Mouse (Mus musculus): ENCODE data around the gene Ripor2. TPM values are rescaled to one million over a fixed set of nuclear protein-coding genes. Genes with fewer than 3 reads are reported as not detected.

The Ripor2 gene
- total and polyA plus RNA-seq, 3 experiments, result 8.6 to 10.9 (median 9.3) TPM

DNA sequence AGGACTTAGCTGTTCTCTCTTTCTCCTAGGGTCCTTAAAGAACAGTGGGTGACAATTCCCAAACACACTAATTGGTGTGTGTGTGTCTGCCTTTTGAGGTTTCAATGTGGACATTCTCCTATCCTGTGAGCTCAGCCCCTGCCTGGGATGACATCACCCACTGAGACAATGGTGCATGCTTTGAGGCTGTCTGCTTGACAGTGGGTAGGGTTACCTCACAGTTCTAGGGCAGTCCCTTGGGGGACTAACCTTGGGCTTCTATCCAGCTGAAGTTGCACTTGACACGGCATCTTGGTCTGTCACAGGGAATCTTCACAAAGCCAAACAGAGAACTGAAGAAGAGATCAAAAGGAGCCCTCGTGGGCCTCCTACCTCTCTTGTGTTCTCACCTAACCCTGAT lies 86.6 kb downstream of the Ripor2 start:
- in situ Hi-C loops (cut with MboI; ENCODE audit: low pct_ligation_motif_present, low pct_unique_long_range_greater_than_20kb, low sequenced_read_pairs), result no loop called here
- Histone ChIP-seq H3K4me1 (ENCODE audit: control insufficient read depth in 1 of 2, insufficient read depth in 2 of 2) (peaks cover 2 to 27% of the 10 kb centered on the region in 2 experiments; a peak in 3 of 4 replicates), H3K4me3 (replicated peaks in 1 of 3; ENCODE audit: low read depth in 2 of 3, low read length in 2 of 3, poor library complexity in 1 of 3) (no peak overlapping the region), H3K9ac (ENCODE audit: insufficient read depth, low read depth) (no peak overlapping the region), H3K4me2 (ENCODE audit: insufficient read depth, low read depth, poor library complexity, severe bottlenecking) (no peak overlapping the region), H3K27ac (ENCODE audit: insufficient read depth, low read depth) (no peak overlapping the region), H3K36me3 (replicated peaks in 1 of 2; ENCODE audit: control insufficient read depth in 1 of 2, insufficient read depth in 1 of 2, low read length in 1 of 2) (peaks cover 9 to 47% of the 10 kb centered on the region in 2 experiments), H3K9me3 (replicated peaks; ENCODE audit: low read length) (no peaks in the 10 kb centered on the region), H3K79me2 (replicated peaks; ENCODE audit: control insufficient read depth, extremely low read depth, insufficient read depth, poor library complexity, severe bottlenecking) (no peaks in the 10 kb centered on the region), H3K27me3 (replicated peaks) (no peaks in the 10 kb centered on the region)
- dilution Hi-C loops (cut with MboI; ENCODE audit: extremely low pct_ligation_motif_present, extremely low pct_unique_long_range_greater_than_20kb, low sequenced_read_pairs), result no loop called here
- DNase-seq (ENCODE audit: extremely low read depth), result peak; percentile 23
- TF ChIP-seq ZKSCAN1 (IDR thresholded peaks at IDR 0.05; ENCODE audit: borderline replicate concordance, low read depth, low read length) (no peak), JUND (conservative IDR thresholded peaks at IDR 0.05; ENCODE audit: low read depth, low read length) (no peak), MEF2A (IDR thresholded peaks at IDR 0.05; ENCODE audit: borderline replicate concordance, low read depth, low read length) (no peak), SIN3A (IDR thresholded peaks at IDR 0.05; ENCODE audit: low read length) (no peak), ZNF384 (IDR thresholded peaks at IDR 0.05; ENCODE audit: low read depth, low read length) (no peak), USF2 (conservative IDR thresholded peaks at IDR 0.05; ENCODE audit: low read depth, low read length) (no peak), RAD21 (IDR thresholded peaks at IDR 0.05; ENCODE audit: low read depth, low read length) (no peak), BHLHE40 (IDR thresholded peaks at IDR 0.05; ENCODE audit: low read depth, low read length) (no peak), MAX (IDR thresholded peaks at IDR 0.05; ENCODE audit: low read length) (no peak), CHD1 (IDR thresholded peaks at IDR 0.05; ENCODE audit: low read depth, low read length) (no peak), MAZ (IDR thresholded peaks at IDR 0.05; ENCODE audit: low read depth, low read length) (no peak)

DNA sequence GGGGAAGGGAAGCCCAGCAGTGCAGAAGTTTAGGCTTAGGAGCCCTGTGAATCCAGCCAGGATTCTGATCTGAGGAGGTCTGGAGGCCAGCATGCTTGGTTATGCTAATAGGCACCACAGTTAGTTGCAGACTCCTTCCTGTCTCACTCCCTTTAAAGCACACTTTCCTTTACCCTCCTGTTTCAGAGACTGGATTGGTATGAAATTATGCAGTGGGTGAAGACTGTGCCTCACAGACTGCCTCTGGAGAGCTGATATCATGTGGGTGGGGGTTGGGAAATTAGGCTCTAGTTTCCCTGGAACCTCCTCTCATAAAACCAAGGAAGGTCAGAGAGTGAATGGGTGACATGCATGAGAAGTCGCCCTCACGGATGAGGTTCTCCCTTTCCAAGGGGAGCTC lies 88.7 kb downstream of the Ripor2 start:
- H3K4me2 ChIP-seq (ENCODE audit: insufficient read depth, low read depth, poor library complexity, severe bottlenecking), result no peak overlapping the region
- DNase-seq (ENCODE audit: extremely low read depth), result no peak
- no peaks in the 10 kb centered on the region for H3K9me3 ChIP-seq (replicated peaks; ENCODE audit: low read length)
- dilution Hi-C loops (cut with MboI; ENCODE audit: extremely low pct_ligation_motif_present, extremely low pct_unique_long_range_greater_than_20kb, low sequenced_read_pairs), result no loop called here
- TF ChIP-seq ZMIZ1 (IDR thresholded peaks at IDR 0.05; ENCODE audit: low read depth, low read length), result no peak
- TF ChIP-seq ZKSCAN1 (IDR thresholded peaks at IDR 0.05; ENCODE audit: borderline replicate concordance, low read depth, low read length), result no peak
- TF ChIP-seq POLR2AphosphoS2 (IDR thresholded peaks at IDR 0.05; ENCODE audit: low read depth, low read length), result no peak
- no peak for TF ChIP-seq HCFC1 (IDR thresholded peaks at IDR 0.05; ENCODE audit: low read depth, low read length)
- no peak for TF ChIP-seq MEF2A (IDR thresholded peaks at IDR 0.05; ENCODE audit: borderline replicate concordance, low read depth, low read length)
- TF ChIP-seq ETS1 (conservative IDR thresholded peaks at IDR 0.05; ENCODE audit: low read depth, low read length), result no peak
- no peak for TF ChIP-seq ZNF384 (IDR thresholded peaks at IDR 0.05; ENCODE audit: low read depth, low read length)
- no peak for TF ChIP-seq KAT2A (IDR thresholded peaks at IDR 0.05; ENCODE audit: insufficient replicate concordance, low read length)
- TF ChIP-seq MAZ (IDR thresholded peaks at IDR 0.05; ENCODE audit: low read depth, low read length), result no peak
- TF ChIP-seq RAD21 (IDR thresholded peaks at IDR 0.05; ENCODE audit: low read depth, low read length), result no peak
- no peak for TF ChIP-seq NRF1 (IDR thresholded peaks at IDR 0.05; ENCODE audit: low read depth, low read length)
- TF ChIP-seq MAX (IDR thresholded peaks at IDR 0.05; ENCODE audit: low read length), result no peak
- no peak for TF ChIP-seq JUN (IDR thresholded peaks at IDR 0.05; ENCODE audit: insufficient read depth, low read depth, low read length)
- TF ChIP-seq MYC (IDR thresholded peaks at IDR 0.05; ENCODE audit: low read depth, low read length), result no peak
- TF ChIP-seq MAFK (IDR thresholded peaks at IDR 0.05; ENCODE audit: insufficient replicate concordance, low read length), result no peak
- no peak for TF ChIP-seq NELFE (IDR thresholded peaks at IDR 0.05; ENCODE audit: low read depth, low read length)
- TF ChIP-seq USF1 (IDR thresholded peaks at IDR 0.05; ENCODE audit: low read depth, low read length), result no peak
- in situ Hi-C loops (cut with MboI; ENCODE audit: low pct_ligation_motif_present, low pct_unique_long_range_greater_than_20kb, low sequenced_read_pairs), result no loop called here
- no peaks in the 10 kb centered on the region for H3K27me3 ChIP-seq (replicated peaks)
- peaks cover 0 to 23% of the 10 kb centered on the region in 2 experiments; a peak in 2 of 4 replicates for H3K4me1 ChIP-seq (ENCODE audit: control insufficient read depth in 1 of 2, insufficient read depth in 2 of 2)
- no peak overlapping the region for H3K4me3 ChIP-seq (replicated peaks in 1 of 3; ENCODE audit: low read depth in 2 of 3, low read length in 2 of 3, poor library complexity in 1 of 3)
- peaks cover 15 to 59% of the 10 kb centered on the region in 2 experiments for H3K36me3 ChIP-seq (replicated peaks in 1 of 2; ENCODE audit: control insufficient read depth in 1 of 2, insufficient read depth in 1 of 2, low read length in 1 of 2)
- no peak overlapping the region for H3K9ac ChIP-seq (ENCODE audit: insufficient read depth, low read depth)
- no peaks in the 10 kb centered on the region for H3K79me2 ChIP-seq (replicated peaks; ENCODE audit: control insufficient read depth, extremely low read depth, insufficient read depth, poor library complexity, severe bottlenecking)
- no peak overlapping the region for H3K27ac ChIP-seq (ENCODE audit: insufficient read depth, low read depth)
